Mouse (Mus musculus): ENCODE data around the gene Kcnk7.

Kcnk7 gene

DNA sequence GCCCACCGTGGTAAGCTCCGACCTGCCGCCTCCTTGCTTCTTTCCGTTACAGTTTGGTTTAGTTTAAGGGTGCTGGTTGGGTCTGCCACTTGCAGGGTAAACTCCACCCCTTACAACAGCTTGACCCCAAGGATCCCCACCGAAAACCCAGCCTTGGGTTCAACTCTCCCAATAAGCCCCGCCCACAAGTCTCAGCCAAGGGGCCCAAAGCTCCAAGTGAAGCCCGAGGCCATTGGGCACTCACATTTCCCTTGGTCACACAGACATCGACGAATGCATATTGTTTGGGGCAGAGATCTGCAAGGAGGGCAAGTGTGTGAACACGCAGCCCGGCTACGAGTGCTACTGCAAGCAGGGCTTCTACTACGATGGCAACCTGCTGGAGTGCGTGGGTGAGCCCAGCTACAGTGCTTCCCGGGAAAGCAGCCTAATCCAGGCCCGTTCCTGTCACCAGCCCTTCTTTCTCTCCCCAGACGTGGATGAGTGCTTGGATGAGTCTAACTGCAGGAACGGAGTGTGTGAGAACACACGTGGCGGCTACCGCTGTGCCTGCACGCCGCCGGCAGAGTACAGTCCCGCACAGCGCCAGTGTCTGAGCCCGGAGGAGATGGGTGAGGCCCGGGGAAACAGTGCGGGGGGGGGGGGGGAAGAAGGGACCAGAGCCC lies 52.3 kb downstream of the Kcnk7 start:
- DNase-seq (ENCODE audit: low read depth) = no peak

Data from 416B (cell line).